Mouse (Mus musculus) stomach, embryonic 16.5 days (tissue): ENCODE measurements around the gene Sh3bp1. TPM values are rescaled to one million over a fixed set of nuclear protein-coding genes. Genes with fewer than 3 reads are reported as not detected.

Experiments used
- ATAC-seq: fragments of 200-750 bp; cut with Nextera tagmentation; 2 replicates; pipeline ENCODE4 v1.8.0; 2017; ENCODE audit warnings: moderate number of reproducible peaks, moderate TSS enrichment; ENCODE audit not compliant: insufficient read depth, low FRiP score
- H3K27ac ChIP-seq: fragments of 300-500 bp; sonication (generic); 2 replicates; pipeline ENCODE4 v1.5.1; 2014; ENCODE audit warnings: low read length
- H3K27me3 ChIP-seq: fragments of 300-500 bp; sonication (generic); 2 replicates; pipeline ENCODE4 v1.6.1; 2014; ENCODE audit warnings: low read length, control low read depth, mixed read lengths; ENCODE audit not compliant: control insufficient read depth, insufficient read depth
- H3K36me3 ChIP-seq: fragments of 300-500 bp; sonication (generic); 2 replicates; pipeline ENCODE4 v1.6.1; 2014; ENCODE audit warnings: low read length; ENCODE audit not compliant: control insufficient read depth, insufficient read depth
- H3K4me1 ChIP-seq: fragments of 300-500 bp; sonication (generic); 2 replicates; pipeline ENCODE4 v1.6.1; 2014; ENCODE audit warnings: low read length, control low read depth, mixed read lengths; ENCODE audit not compliant: control insufficient read depth, insufficient read depth
- H3K4me2 ChIP-seq: fragments of 300-500 bp; sonication (generic); 2 replicates; pipeline ENCODE4 v1.6.1; 2014; ENCODE audit warnings: low read depth, low read length, mixed read lengths
- H3K4me3 ChIP-seq: fragments of 300-500 bp; sonication (generic); replicated peaks from 2 replicates; pipeline ENCODE4 v1.5.1; 2014; ENCODE audit warnings: mild to moderate bottlenecking, low read length
- H3K9ac ChIP-seq: fragments of 300-500 bp; sonication (generic); 2 replicates; pipeline ENCODE4 v1.6.1; 2014; ENCODE audit warnings: low read length
- H3K9me3 ChIP-seq: fragments of 300-500 bp; sonication (generic); replicated peaks from 2 replicates; pipeline ENCODE4 v1.6.1; 2016; ENCODE audit warnings: low read length, control low read depth; ENCODE audit not compliant: control insufficient read depth
- WGBS: fragments of 180-500 bp; shearing (Covaris S2); extraction: QIAGEN DNeasy Blood & Tissue Kit; methylation state at CpG from one replicate; pipeline ENCODE4 v1.1.7; 2014; 5-methylcytosine and 5-hydroxymethylcytosine counted together
- polyA plus RNA-seq: library from polyadenylated mRNA; unstranded; fragments of >200 nt; fragmentation: Nextera tagmentation; extraction: Ambion mirVana; gene quantifications from 2 replicates; pipeline ENCODE4 v1.2.1, GENCODE M21; 2015

Gene Sh3bp1
- polyA plus RNA-seq, 1 experiment from 2014 or later: 42.1 TPM

- 78% methylated on average over 5 of the region's 5 CpGs for WGBS
These were observed 37.3 kb upstream of the Sh3bp1 start for GRCm38 (mm10) chr15:78862280-78862679.

GRCm38 (mm10) chr15:78863154-78863553 lies 36.4 kb upstream of the Sh3bp1 start:
- no peak for ATAC-seq
- Histone ChIP-seq H3K9ac (no peak overlapping the region), H3K27ac (peak overlapping the region; percentile 53), H3K4me2 (no peak overlapping the region), H3K36me3 (no peaks in the 10 kb centered on the region), H3K27me3 (no peaks in the 10 kb centered on the region), H3K9me3 (no peaks in the 10 kb centered on the region), H3K4me1 (peaks cover 23% of the 10 kb centered on the region), H3K4me3 (no peak overlapping the region)
- WGBS: 71% methylated on average over 2 of the region's 2 CpGs

More at GRCm38 (mm10) chr15:78862280-78862679, 37.3 kb upstream of the Sh3bp1 start:
- H3K9me3 ChIP-seq: no peaks in the 10 kb centered on the region
- H3K4me1 ChIP-seq: peaks cover 17% of the 10 kb centered on the region; the same call in 1 of the 2 replicates
- no peaks in the 10 kb centered on the region for H3K27me3 ChIP-seq
- H3K4me3 ChIP-seq: no peak overlapping the region
- H3K4me2 ChIP-seq: no peak overlapping the region
- H3K9ac ChIP-seq: no peak overlapping the region
- no peaks in the 10 kb centered on the region for H3K36me3 ChIP-seq
- no peak for ATAC-seq
- H3K27ac ChIP-seq: no peak overlapping the region

GRCm38 (mm10) chr15:78863852-78864253 lies 35.7 kb upstream of the Sh3bp1 start:
- Histone ChIP-seq H3K4me1 (peaks cover 30% of the 10 kb centered on the region), H3K4me2 (no peak overlapping the region), H3K9ac (0 out of 2 replicates have a peak overlapping the region, but pooled peaks have one; percentile 27), H3K9me3 (no peaks in the 10 kb centered on the region), H3K27me3 (no peaks in the 10 kb centered on the region), H3K36me3 (no peaks in the 10 kb centered on the region), H3K27ac (peak overlapping the region; percentile 53), H3K4me3 (no peak overlapping the region)
- 51% methylated on average over 13 of the region's 13 CpGs for WGBS
- ATAC-seq: no peak

GRCm38 (mm10) chr15:78868398-78868797 lies 31.2 kb upstream of the Sh3bp1 start:
- H3K9me3 ChIP-seq: no peaks in the 10 kb centered on the region
- no peak overlapping the region for H3K4me3 ChIP-seq
- peak overlapping the region; percentile 16; the same call in 1 of the 2 replicates for H3K4me2 ChIP-seq
- ATAC-seq: peak; percentile 82
- peak overlapping the region; percentile 91 for H3K27ac ChIP-seq
- H3K4me1 ChIP-seq: peaks cover 27% of the 10 kb centered on the region
- no peaks in the 10 kb centered on the region for H3K27me3 ChIP-seq
- peak overlapping the region; percentile 55; the same call in 1 of the 2 replicates for H3K9ac ChIP-seq
- WGBS: 5% methylated on average over 9 of the region's 9 CpGs
- H3K36me3 ChIP-seq: no peaks in the 10 kb centered on the region

- peak overlapping the region; percentile 91 for H3K27ac ChIP-seq
- no peak overlapping the region for H3K4me3 ChIP-seq
- WGBS: 36% methylated on average over 7 of the region's 7 CpGs
- no peaks in the 10 kb centered on the region for H3K27me3 ChIP-seq
- peak; percentile 56 for ATAC-seq
- H3K9me3 ChIP-seq: no peaks in the 10 kb centered on the region
- H3K36me3 ChIP-seq: no peaks in the 10 kb centered on the region
- H3K9ac ChIP-seq: peak overlapping the region; percentile 55; the same call in 1 of the 2 replicates
- H3K4me1 ChIP-seq: peaks cover 25% of the 10 kb centered on the region
- H3K4me2 ChIP-seq: peak overlapping the region; percentile 16; the same call in 1 of the 2 replicates
These were observed 30.7 kb upstream of the Sh3bp1 start for GRCm38 (mm10) chr15:78868826-78869233.

- WGBS: 32% methylated on average over 6 of the region's 6 CpGs
- Histone ChIP-seq H3K4me2 (no peak overlapping the region), H3K27ac (no peak overlapping the region), H3K9me3 (no peaks in the 10 kb centered on the region), H3K4me1 (peaks cover 22% of the 10 kb centered on the region), H3K27me3 (no peaks in the 10 kb centered on the region), H3K36me3 (no peaks in the 10 kb centered on the region), H3K4me3 (no peak overlapping the region), H3K9ac (no peak overlapping the region)
- no peak for ATAC-seq
These were observed 29.8 kb upstream of the Sh3bp1 start for GRCm38 (mm10) chr15:78869775-78870174.

- WGBS: 37% methylated on average over 5 of the region's 5 CpGs
- H3K27me3 ChIP-seq: no peaks in the 10 kb centered on the region
- H3K27ac ChIP-seq: peak overlapping the region; percentile 21
- H3K4me2 ChIP-seq: no peak overlapping the region
- H3K4me1 ChIP-seq: peaks cover 38% of the 10 kb centered on the region
- H3K9ac ChIP-seq: no peak overlapping the region
- no peak overlapping the region for H3K4me3 ChIP-seq
- H3K36me3 ChIP-seq: no peaks in the 10 kb centered on the region
- ATAC-seq: no peak
- no peaks in the 10 kb centered on the region for H3K9me3 ChIP-seq
These were observed 27.5 kb upstream of the Sh3bp1 start for GRCm38 (mm10) chr15:78872021-78872608.

- Histone ChIP-seq H3K27ac (no peak overlapping the region), H3K4me1 (peaks cover 30% of the 10 kb centered on the region), H3K27me3 (no peaks in the 10 kb centered on the region), H3K9me3 (no peaks in the 10 kb centered on the region), H3K9ac (peak overlapping the region; percentile 42), H3K4me3 (no peak overlapping the region), H3K36me3 (no peaks in the 10 kb centered on the region), H3K4me2 (no peak overlapping the region)
- ATAC-seq: no peak
- WGBS: 50% methylated on average over 13 of the region's 13 CpGs
These were observed 25.6 kb upstream of the Sh3bp1 start for GRCm38 (mm10) chr15:78873803-78874435.

- Histone ChIP-seq H3K4me2 (no peak overlapping the region), H3K4me3 (no peak overlapping the region), H3K27me3 (no peaks in the 10 kb centered on the region), H3K9ac (no peak overlapping the region), H3K4me1 (peaks cover 35% of the 10 kb centered on the region), H3K36me3 (no peaks in the 10 kb centered on the region), H3K9me3 (no peaks in the 10 kb centered on the region), H3K27ac (peak overlapping the region; percentile 99)
- WGBS: 56% methylated on average over 8 of the region's 8 CpGs
- ATAC-seq: no peak
These were observed 24.6 kb upstream of the Sh3bp1 start for GRCm38 (mm10) chr15:78874989-78875388.
